Comparison of ENCODE assay signal across 14 mouse cellular contexts in genomic region chr6:50382711-50383110, GRCm38 (mm10).
DNase-seq lines count a peak whose midpoint lies in the region; ATAC-seq and TF ChIP-seq lines count a peak whose summit lies in the region.
"Had no signal": no experiment of that assay in that cellular context is flagged by ENCODE, and none has a peak within 500 bp of the region (broad histone marks: within the 10 kb centered on the region; RNA-seq: fewer than 3 reads in every experiment).

No protein-coding gene starts in this region.

- no peak for DNase-seq in heart, postnatal 0 days (ENCODE audit: low spot score)
- DNase-seq in heart, adult 11 months: no peak
- peak; percentile 24 for DNase-seq in 3134 (ENCODE audit: extremely low read depth, insufficient read length, low spot score)
- DNase-seq in Muller cell, postnatal 12 days (ENCODE audit: inconsistent ontology term): peak; percentile 78
- DNase-seq: cerebellum, adult 9-11 months; kidney, postnatal 4 days; right cerebral cortex, postnatal 14 days; thymus, postnatal 36 days had no signal

- H3K9ac ChIP-seq in heart, postnatal 0 days (replicated peaks; ENCODE audit: low read depth, low read length): no peak overlapping the region
- no peak overlapping the region for H3K9ac ChIP-seq in intestine, postnatal 0 days (ENCODE audit: low read depth, low read length)
- H3K9ac ChIP-seq in hindbrain, embryonic 16.5 days (ENCODE audit: low read depth, low read length): no peak overlapping the region
- H3K9ac ChIP-seq: heart, embryonic 12.5 days; hindbrain, embryonic 14.5 days; liver, embryonic 14.5 days had no signal

- ATAC-seq in heart, postnatal 0 days (ENCODE audit: insufficient read depth, low read depth): no peak
- no peak for ATAC-seq in intestine, postnatal 0 days
- ATAC-seq in hindbrain, embryonic 16.5 days: no peak
- no peak for ATAC-seq in granulocyte monocyte progenitor cell, adult 5-6 weeks (replicated peaks; ENCODE audit: poor library complexity, severe bottlenecking)

- TF ChIP-seq EP300 in heart, postnatal 0 days (IDR thresholded peaks at IDR 0.05; ENCODE audit: low read depth): no peak

- no peak overlapping the region for H3K4me3 ChIP-seq in heart, postnatal 0 days (ENCODE audit: low read depth, low read length)
- no peak overlapping the region for H3K4me3 ChIP-seq in intestine, postnatal 0 days (ENCODE audit: low read depth, low read length)
- no peak overlapping the region for H3K4me3 ChIP-seq in hindbrain, embryonic 16.5 days (ENCODE audit: low read length)
- H3K4me3 ChIP-seq: heart, embryonic 12.5 days had no signal

- H3K36me3 ChIP-seq in heart, postnatal 0 days (replicated peaks; ENCODE audit: control insufficient read depth, insufficient read depth, low read length): no peaks in the 10 kb centered on the region
- H3K36me3 ChIP-seq in intestine, postnatal 0 days (ENCODE audit: control insufficient read depth, insufficient read depth): no peaks in the 10 kb centered on the region
- no peaks in the 10 kb centered on the region for H3K36me3 ChIP-seq in hindbrain, embryonic 16.5 days (ENCODE audit: control insufficient read depth, insufficient read depth, low read length)
- H3K36me3 ChIP-seq: heart, embryonic 12.5 days had no signal

- H3K27me3 ChIP-seq in heart, postnatal 0 days (ENCODE audit: control insufficient read depth, insufficient read depth, low read length): no peaks in the 10 kb centered on the region
- no peaks in the 10 kb centered on the region for H3K27me3 ChIP-seq in intestine, postnatal 0 days (replicated peaks; ENCODE audit: control insufficient read depth, insufficient read depth, low read length)
- H3K27me3 ChIP-seq in hindbrain, embryonic 16.5 days (replicated peaks; ENCODE audit: control insufficient read depth, insufficient read depth, low read length): no peaks in the 10 kb centered on the region
- H3K27me3 ChIP-seq: heart, embryonic 12.5 days had no signal

- H3K4me1 ChIP-seq in heart, postnatal 0 days (ENCODE audit: control insufficient read depth, insufficient read depth): peaks cover 42% of the 10 kb centered on the region
- H3K4me1 ChIP-seq in intestine, postnatal 0 days (replicated peaks; ENCODE audit: control insufficient read depth, insufficient read depth, low read length): no peaks in the 10 kb centered on the region; the same call in 1 of the 2 replicates
- H3K4me1 ChIP-seq in hindbrain, embryonic 16.5 days (ENCODE audit: control insufficient read depth, insufficient read depth, low read depth, low read length): no peaks in the 10 kb centered on the region

- H3K9me3 ChIP-seq in heart, postnatal 0 days (replicated peaks; ENCODE audit: control insufficient read depth, low read length): no peaks in the 10 kb centered on the region
- H3K9me3 ChIP-seq in intestine, postnatal 0 days (ENCODE audit: control insufficient read depth): no peaks in the 10 kb centered on the region
- H3K9me3 ChIP-seq in hindbrain, embryonic 16.5 days (ENCODE audit: control insufficient read depth, low read length): no peaks in the 10 kb centered on the region
- H3K9me3 ChIP-seq: heart, embryonic 12.5 days had no signal

- peak overlapping the region; percentile 64 for H3K27ac ChIP-seq in heart, postnatal 0 days (ENCODE audit: low read depth)
- H3K27ac ChIP-seq in intestine, postnatal 0 days (ENCODE audit: low read depth, low read length): peak overlapping the region; percentile 9; the same call in 1 of the 2 replicates
- H3K27ac ChIP-seq in hindbrain, embryonic 16.5 days (ENCODE audit: low read depth, low read length): no peak overlapping the region
- H3K27ac ChIP-seq: hindbrain, embryonic 14.5 days; liver, embryonic 14.5 days had no signal

- no peak overlapping the region for H3K4me2 ChIP-seq in heart, postnatal 0 days (ENCODE audit: low read depth, low read length)
- peak overlapping the region; percentile 2; the same call in 1 of the 2 replicates for H3K4me2 ChIP-seq in intestine, postnatal 0 days (replicated peaks; ENCODE audit: low read depth)
- no peak overlapping the region for H3K4me2 ChIP-seq in hindbrain, embryonic 16.5 days (ENCODE audit: low read length)
- H3K4me2 ChIP-seq: heart, embryonic 12.5 days; hindbrain, embryonic 14.5 days had no signal

- 69% methylated on average over 7 of the region's 7 CpGs for WGBS in heart, postnatal 0 days
- WGBS in intestine, postnatal 0 days: 65% methylated on average over 7 of the region's 7 CpGs
- WGBS in hindbrain, embryonic 16.5 days: 78% methylated on average over 7 of the region's 7 CpGs

- TF ChIP-seq CTCF in heart, postnatal 0 days (IDR thresholded peaks at IDR 0.05; ENCODE audit: low read depth): no peak
- TF ChIP-seq CTCF in intestine, postnatal 0 days (IDR thresholded peaks at IDR 0.05; ENCODE audit: low read depth): no peak

Comparison
In these comparisons a context has a peak if more than half of its experiments do, and no peak if none do; other contexts are left out.
1. DNase-seq: peak in 3134 (single experiment) and Muller cell, postnatal 12 days (single experiment); none in heart, postnatal 0 days (single experiment) and heart, adult 11 months (single experiment).